Mouse (Mus musculus): ENCODE data around the gene Lrrc20. TPM values are rescaled to one million over a fixed set of nuclear protein-coding genes. Genes with fewer than 3 reads are reported as not detected.

The Lrrc20 gene
- polyA plus RNA-seq, 1 experiment from 2014 or later: 5.9 TPM

DNA sequence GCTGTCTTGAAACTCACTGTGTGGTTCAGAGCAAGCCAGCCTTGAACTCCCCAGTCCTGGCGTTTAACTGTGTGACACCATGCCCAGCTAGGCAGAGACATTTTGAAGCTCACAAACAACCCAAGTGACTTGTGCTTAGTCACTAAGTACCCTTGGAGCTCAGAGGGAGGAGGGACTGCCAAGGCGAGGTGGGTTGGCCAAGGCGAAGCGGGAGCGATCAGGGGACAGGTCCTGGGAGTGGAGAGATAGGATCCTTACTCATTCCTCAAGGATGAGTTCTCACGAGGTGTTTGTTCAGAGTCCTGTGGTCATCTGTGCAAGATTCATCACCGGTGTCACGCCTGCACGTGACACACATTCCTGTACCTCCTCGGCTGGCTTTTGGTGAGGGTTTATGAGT lies 3.9 kb downstream of the Lrrc20 start:
- Histone ChIP-seq H3K27ac (no peak overlapping the region), H3K4me1 (replicated peaks) (peaks cover 10% of the 10 kb centered on the region), H3K27me3 (replicated peaks) (no peaks in the 10 kb centered on the region), H3K4me3 (replicated peaks) (no peak overlapping the region), H3K4me2 (replicated peaks) (no peak overlapping the region), H3K9me3 (no peaks in the 10 kb centered on the region), H3K9ac (no peak overlapping the region), H3K36me3 (no peaks in the 10 kb centered on the region)
- ATAC-seq: no peak
- 88% methylated on average over 10 of the region's 10 CpGs for WGBS

DNA sequence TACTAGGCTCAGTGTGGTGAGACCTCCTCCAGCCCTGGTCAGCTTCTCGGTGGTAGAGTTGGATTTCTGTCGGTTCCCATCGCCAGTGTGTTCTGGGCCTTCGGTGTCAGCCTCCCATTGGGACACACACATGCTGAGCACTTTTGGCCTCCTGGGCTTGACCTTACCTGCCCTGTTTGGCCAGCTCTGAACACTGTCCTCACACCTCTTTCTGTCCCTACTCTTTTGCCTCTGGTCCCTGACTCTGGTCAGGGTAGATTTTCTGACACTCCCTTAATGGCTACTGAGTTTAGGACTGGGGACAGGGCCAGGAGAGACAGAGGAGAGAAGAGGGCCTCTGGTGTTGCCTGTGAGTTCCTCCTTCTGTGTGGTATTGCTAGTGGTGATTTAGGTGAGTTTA lies 4.3 kb downstream of the Lrrc20 start:
- Histone ChIP-seq H3K9ac (no peak overlapping the region), H3K9me3 (no peaks in the 10 kb centered on the region), H3K36me3 (no peaks in the 10 kb centered on the region), H3K4me1 (replicated peaks) (peaks cover 10% of the 10 kb centered on the region), H3K4me3 (replicated peaks) (no peak overlapping the region), H3K27me3 (replicated peaks) (no peaks in the 10 kb centered on the region), H3K27ac (no peak overlapping the region), H3K4me2 (replicated peaks) (no peak overlapping the region)
- WGBS: 93% methylated on average over 4 of the region's 4 CpGs
- ATAC-seq: no peak

- WGBS: 54% methylated on average over 1 of the region's 1 CpGs
- no peak overlapping the region for H3K9ac ChIP-seq
- ATAC-seq: no peak
- H3K4me2 ChIP-seq (replicated peaks): no peak overlapping the region
- H3K9me3 ChIP-seq: no peaks in the 10 kb centered on the region
- H3K4me1 ChIP-seq (replicated peaks): peaks cover 8% of the 10 kb centered on the region
- H3K4me3 ChIP-seq (replicated peaks): no peak overlapping the region
- H3K36me3 ChIP-seq: no peaks in the 10 kb centered on the region
- no peak overlapping the region for H3K27ac ChIP-seq
- H3K27me3 ChIP-seq (replicated peaks): no peaks in the 10 kb centered on the region
Measured at GRCm38 (mm10) chr10:61480488-61480887, 4.9 kb downstream of the Lrrc20 start.

GRCm38 (mm10) chr10:61482771-61483170 lies 7.2 kb downstream of the Lrrc20 start:
- H3K4me2 ChIP-seq (replicated peaks): no peak overlapping the region
- WGBS: 91% methylated on average over 7 of the region's 7 CpGs
- no peaks in the 10 kb centered on the region for H3K36me3 ChIP-seq
- ATAC-seq: no peak
- no peaks in the 10 kb centered on the region for H3K27me3 ChIP-seq (replicated peaks)
- H3K4me1 ChIP-seq (replicated peaks): no peaks in the 10 kb centered on the region
- H3K9ac ChIP-seq: no peak overlapping the region
- H3K9me3 ChIP-seq: no peaks in the 10 kb centered on the region
- H3K27ac ChIP-seq: no peak overlapping the region
- no peak overlapping the region for H3K4me3 ChIP-seq (replicated peaks)

DNA sequence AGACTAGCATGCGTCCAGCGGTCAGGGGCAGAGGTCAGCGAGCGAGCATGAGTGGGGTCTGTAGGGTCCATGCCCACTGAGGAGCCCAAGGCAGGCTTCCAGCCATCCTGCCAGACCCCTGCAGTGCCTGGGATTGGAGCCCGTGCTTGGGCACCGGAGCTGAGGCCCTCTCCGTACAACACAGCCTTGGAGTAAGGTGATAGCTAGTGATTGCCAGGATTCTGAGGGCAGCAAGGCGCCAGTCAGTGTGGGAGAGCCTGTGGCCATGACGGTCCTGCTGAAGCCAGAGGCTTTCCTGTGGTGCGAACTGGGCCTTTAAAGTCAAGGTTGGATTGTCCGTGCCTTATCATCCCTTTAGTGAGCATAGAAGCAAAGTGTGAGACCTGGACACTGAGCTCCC lies 9.2 kb downstream of the Lrrc20 start:
- Histone ChIP-seq H3K9ac (no peak overlapping the region), H3K4me1 (replicated peaks) (no peaks in the 10 kb centered on the region), H3K4me3 (replicated peaks) (no peak overlapping the region), H3K36me3 (no peaks in the 10 kb centered on the region), H3K27ac (no peak overlapping the region), H3K9me3 (no peaks in the 10 kb centered on the region), H3K27me3 (replicated peaks) (no peaks in the 10 kb centered on the region), H3K4me2 (replicated peaks) (no peak overlapping the region)
- WGBS: 77% methylated on average over 11 of the region's 11 CpGs
- ATAC-seq: no peak

GRCm38 (mm10) chr10:61486551-61487339 lies 11.1 kb downstream of the Lrrc20 start:
- Histone ChIP-seq H3K27ac (no peak overlapping the region), H3K4me1 (replicated peaks) (0 out of 2 replicates have a peak, but pooled peaks cover 2% of the 10 kb centered on the region), H3K4me2 (replicated peaks) (no peak overlapping the region), H3K9me3 (no peaks in the 10 kb centered on the region), H3K4me3 (replicated peaks) (no peak overlapping the region), H3K9ac (no peak overlapping the region), H3K27me3 (replicated peaks) (no peaks in the 10 kb centered on the region), H3K36me3 (no peaks in the 10 kb centered on the region)
- 84% methylated on average over 8 of the region's 8 CpGs for WGBS
- ATAC-seq: no peak

GRCm38 (mm10) chr10:61488522-61489110 lies 13.0 kb downstream of the Lrrc20 start:
- no peak overlapping the region for H3K4me2 ChIP-seq (replicated peaks)
- no peaks in the 10 kb centered on the region for H3K27me3 ChIP-seq (replicated peaks)
- no peak overlapping the region for H3K4me3 ChIP-seq (replicated peaks)
- H3K9ac ChIP-seq: no peak overlapping the region
- no peak for ATAC-seq
- H3K4me1 ChIP-seq (replicated peaks): 0 out of 2 replicates have a peak, but pooled peaks cover 5% of the 10 kb centered on the region
- H3K27ac ChIP-seq: no peak overlapping the region
- no peaks in the 10 kb centered on the region for H3K36me3 ChIP-seq
- no peaks in the 10 kb centered on the region for H3K9me3 ChIP-seq
- WGBS: 88% methylated on average over 6 of the region's 6 CpGs

DNA sequence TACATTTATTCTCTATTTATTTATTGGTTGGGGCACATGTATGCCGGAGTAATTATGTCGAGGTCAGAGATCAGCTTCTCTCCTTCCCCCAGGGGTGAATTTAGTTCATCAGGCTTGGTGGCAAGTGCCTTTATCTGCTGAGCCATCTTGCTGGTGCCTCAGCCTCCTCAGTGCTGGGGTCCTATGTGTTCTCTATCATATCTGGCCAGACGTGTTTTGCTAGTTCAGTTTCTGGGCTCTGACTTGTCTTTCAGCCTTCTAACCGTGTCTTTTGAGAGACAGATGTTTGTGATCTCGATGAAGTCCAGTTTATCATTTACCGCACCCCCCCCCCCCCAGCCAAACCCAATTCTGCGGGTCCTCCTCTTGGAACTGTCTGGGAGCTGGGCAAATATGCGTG lies 16.0 kb downstream of the Lrrc20 start:
- no peaks in the 10 kb centered on the region for H3K27me3 ChIP-seq (replicated peaks)
- no peak overlapping the region for H3K27ac ChIP-seq
- peak; percentile 29; the same call in 1 of the 2 replicates for ATAC-seq
- H3K4me2 ChIP-seq (replicated peaks): peak overlapping the region; percentile 30; the same call in 1 of the 2 replicates
- no peak overlapping the region for H3K4me3 ChIP-seq (replicated peaks)
- no peaks in the 10 kb centered on the region for H3K36me3 ChIP-seq
- 29% methylated on average over 8 of the region's 8 CpGs for WGBS
- no peaks in the 10 kb centered on the region for H3K9me3 ChIP-seq
- no peak overlapping the region for H3K9ac ChIP-seq
- peaks cover 20% of the 10 kb centered on the region for H3K4me1 ChIP-seq (replicated peaks)

- no peak overlapping the region for H3K9ac ChIP-seq
- H3K4me1 ChIP-seq (replicated peaks): peaks cover 20% of the 10 kb centered on the region
- no peaks in the 10 kb centered on the region for H3K27me3 ChIP-seq (replicated peaks)
- H3K36me3 ChIP-seq: no peaks in the 10 kb centered on the region
- H3K4me2 ChIP-seq (replicated peaks): peak overlapping the region; percentile 30; the same call in 1 of the 2 replicates
- peak; percentile 88 for ATAC-seq
- H3K27ac ChIP-seq: no peak overlapping the region
- no peaks in the 10 kb centered on the region for H3K9me3 ChIP-seq
- WGBS: 12% methylated on average over 11 of the region's 11 CpGs
- H3K4me3 ChIP-seq (replicated peaks): no peak overlapping the region
Measured at GRCm38 (mm10) chr10:61492040-61492439, 16.4 kb downstream of the Lrrc20 start.

DNA sequence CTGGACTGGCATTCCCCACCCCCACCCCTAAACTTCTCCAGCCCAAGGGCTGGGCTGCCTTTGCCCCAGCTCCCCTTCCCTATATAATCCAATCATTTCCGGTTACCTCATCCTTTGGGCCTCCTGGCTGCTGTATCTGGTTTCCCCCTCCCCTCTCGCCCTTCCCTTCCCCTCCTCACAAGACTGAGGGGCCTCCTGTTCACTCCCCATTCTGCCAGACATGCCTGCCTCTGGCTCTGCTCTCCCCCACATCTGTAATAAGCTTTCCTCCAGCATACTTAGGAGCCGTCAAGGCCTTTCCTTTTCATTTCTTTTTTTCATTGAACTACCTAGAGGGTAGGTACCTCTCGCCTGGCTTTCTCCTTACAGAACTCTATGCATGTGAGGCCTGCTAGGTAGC lies 19.9 kb downstream of the Lrrc20 start:
- ATAC-seq: no peak
- H3K4me2 ChIP-seq (replicated peaks): no peak overlapping the region
- H3K9me3 ChIP-seq: no peaks in the 10 kb centered on the region
- H3K9ac ChIP-seq: no peak overlapping the region
- peaks cover 20% of the 10 kb centered on the region for H3K4me1 ChIP-seq (replicated peaks)
- H3K36me3 ChIP-seq: no peaks in the 10 kb centered on the region
- H3K27me3 ChIP-seq (replicated peaks): no peaks in the 10 kb centered on the region
- H3K4me3 ChIP-seq (replicated peaks): no peak overlapping the region
- 54% methylated on average over 4 of the region's 4 CpGs for WGBS
- H3K27ac ChIP-seq: no peak overlapping the region

DNA sequence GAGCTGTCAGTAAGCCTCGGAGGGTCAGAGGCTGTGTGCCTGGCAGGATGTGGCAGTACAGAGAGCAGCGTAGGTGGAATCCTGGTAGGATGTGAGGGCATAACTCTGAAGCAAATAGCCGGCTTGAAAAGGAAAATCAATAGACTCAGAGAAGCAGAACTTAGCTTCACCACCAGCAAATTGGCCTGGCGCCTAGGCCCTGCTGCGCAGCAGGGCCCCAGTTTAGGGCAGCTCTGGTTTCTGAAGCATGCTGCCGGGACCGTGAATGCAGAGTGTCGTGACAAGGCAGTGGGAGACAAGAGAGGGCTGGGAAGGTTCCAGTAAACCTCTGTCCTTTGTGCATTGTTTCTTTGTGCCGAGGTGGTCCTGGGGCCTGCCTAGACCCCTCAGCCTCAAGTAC lies 20.6 kb downstream of the Lrrc20 start:
- no peak overlapping the region for H3K4me2 ChIP-seq (replicated peaks)
- H3K27me3 ChIP-seq (replicated peaks): no peaks in the 10 kb centered on the region
- WGBS: 48% methylated on average over 9 of the region's 9 CpGs
- H3K36me3 ChIP-seq: no peaks in the 10 kb centered on the region
- H3K9me3 ChIP-seq: no peaks in the 10 kb centered on the region
- peak overlapping the region; percentile 40; the same call in 1 of the 2 replicates for H3K27ac ChIP-seq
- no peak for ATAC-seq
- H3K4me3 ChIP-seq (replicated peaks): no peak overlapping the region
- H3K9ac ChIP-seq: no peak overlapping the region
- H3K4me1 ChIP-seq (replicated peaks): peaks cover 20% of the 10 kb centered on the region

DNA sequence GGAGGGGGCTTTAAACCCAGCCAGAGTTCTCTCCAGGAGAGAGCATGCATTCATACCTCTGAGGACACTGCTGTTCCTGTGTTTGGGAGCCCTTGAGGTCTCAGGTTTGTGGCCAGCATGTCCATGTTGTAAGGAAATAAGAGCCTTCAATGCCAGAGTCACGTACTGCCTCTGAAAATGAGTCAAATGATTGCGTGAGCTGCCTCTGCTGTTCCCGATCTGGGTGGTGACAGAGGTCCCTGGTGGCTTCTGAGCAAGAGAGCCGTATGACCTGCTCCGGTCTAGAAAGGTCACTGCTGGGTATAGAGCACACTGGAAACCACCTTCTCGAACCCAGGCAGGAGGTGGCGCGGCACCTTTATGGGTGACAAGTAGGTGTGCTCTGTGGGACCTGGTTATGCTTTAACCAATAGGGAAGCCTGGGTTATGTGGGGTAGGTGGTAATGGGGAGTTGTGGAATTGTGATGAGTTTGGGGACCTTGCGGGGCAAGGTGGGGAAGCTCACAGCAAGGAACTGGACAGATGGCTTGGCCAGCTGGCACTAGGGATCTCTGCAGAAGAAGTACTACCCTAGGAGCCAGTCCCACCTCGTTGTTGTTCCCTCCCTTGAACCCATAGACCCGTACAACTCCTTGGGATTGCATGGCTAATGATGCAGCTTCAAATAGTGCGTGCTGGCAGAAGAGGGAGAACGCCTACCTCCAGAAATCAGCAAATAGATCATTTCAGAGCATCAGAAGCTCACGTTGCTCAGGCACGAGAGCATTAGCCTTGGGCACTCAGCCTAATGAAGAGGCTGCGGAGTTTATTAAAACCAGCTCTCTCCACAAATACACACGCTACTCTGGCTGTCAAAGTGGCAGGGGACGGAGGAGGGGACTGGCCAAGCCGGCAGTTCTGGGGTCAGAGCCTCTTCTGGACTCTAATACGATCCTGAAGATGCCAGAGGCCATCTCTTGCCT lies 24.2 kb downstream of the Lrrc20 start:
- no peaks in the 10 kb centered on the region for H3K36me3 ChIP-seq
- no peak for ATAC-seq
- no peaks in the 10 kb centered on the region for H3K27me3 ChIP-seq (replicated peaks)
- H3K27ac ChIP-seq: no peak overlapping the region
- H3K4me1 ChIP-seq (replicated peaks): peaks cover 15% of the 10 kb centered on the region
- H3K4me2 ChIP-seq (replicated peaks): no peak overlapping the region
- no peaks in the 10 kb centered on the region for H3K9me3 ChIP-seq
- H3K9ac ChIP-seq: no peak overlapping the region
- WGBS: 82% methylated on average over 20 of the region's 20 CpGs
- H3K4me3 ChIP-seq (replicated peaks): no peak overlapping the region
